Mouse (Mus musculus): Measurements from ENCODE around the gene Maml3. TPM values are rescaled to one million over a fixed set of nuclear protein-coding genes. Genes with fewer than 3 reads are reported as not detected.

Gene Maml3
- polyA plus RNA-seq, 1 experiment from 2014 or later, result 8.4 TPM

DNA sequence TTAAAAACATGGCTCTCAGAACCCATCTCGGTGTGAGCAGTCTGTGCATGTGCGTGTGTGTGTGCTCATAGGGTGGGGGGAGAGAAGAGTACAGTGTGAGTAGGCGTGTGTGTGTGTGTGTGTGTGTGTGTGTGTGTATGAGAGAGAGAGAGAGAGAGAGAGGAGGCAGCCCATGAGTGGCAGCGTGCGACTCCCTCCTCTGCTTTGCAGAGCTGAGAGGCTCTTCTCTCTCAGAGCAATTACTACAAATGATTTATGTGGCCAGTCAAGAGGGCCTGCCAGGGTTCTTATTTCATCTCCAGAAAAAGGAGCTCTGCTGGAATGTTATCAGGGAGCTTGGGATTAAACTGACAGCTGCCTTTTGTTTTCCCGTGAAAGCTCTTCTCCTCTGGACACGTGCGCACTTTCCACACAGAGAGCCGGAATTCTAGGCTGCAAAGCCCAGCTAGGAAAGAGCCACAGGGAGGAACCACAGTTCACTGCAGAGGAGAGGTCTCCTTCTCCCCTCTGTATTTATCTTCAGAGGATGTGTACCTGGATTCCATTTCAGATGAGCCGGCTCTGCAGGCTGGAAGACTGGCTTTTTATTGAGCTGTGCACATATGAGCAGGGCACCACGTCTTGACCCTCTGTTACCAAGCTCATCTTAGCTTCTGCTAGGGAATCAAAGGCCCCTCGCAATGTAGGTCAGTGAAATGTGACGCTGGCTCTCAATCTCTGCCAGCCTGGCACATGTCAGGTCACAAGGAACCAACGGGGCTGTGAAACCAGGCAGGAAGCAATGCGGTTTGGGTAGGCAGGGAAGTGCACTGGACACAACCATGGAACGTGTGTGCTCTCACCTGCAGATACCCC lies 325.9 kb downstream of the Maml3 start:
- Histone ChIP-seq H3K36me3 (no peaks in the 10 kb centered on the region), H3K4me2 (peak overlapping the region; percentile 4; the same call in 1 of the 2 replicates), H3K27ac (peak overlapping the region; percentile 54), H3K4me1 (peaks cover 21% of the 10 kb centered on the region), H3K27me3 (no peaks in the 10 kb centered on the region), H3K9me3 (no peaks in the 10 kb centered on the region), H3K9ac (0 out of 2 replicates have a peak overlapping the region, but pooled peaks have one; percentile 1), H3K4me3 (no peak overlapping the region)
- ATAC-seq (ENCODE audit: borderline replicate concordance, extremely low read depth, low FRiP score, low TSS enrichment), result peak; percentile 70
- 15% methylated on average over 16 of the region's 16 CpGs for WGBS

- Histone ChIP-seq H3K36me3 (no peaks in the 10 kb centered on the region), H3K4me2 (no peak overlapping the region), H3K27ac (peak overlapping the region; percentile 54), H3K27me3 (no peaks in the 10 kb centered on the region), H3K4me1 (peaks cover 21% of the 10 kb centered on the region), H3K4me3 (no peak overlapping the region), H3K9ac (no peak overlapping the region), H3K9me3 (no peaks in the 10 kb centered on the region)
- 48% methylated on average over 3 of the region's 3 CpGs for WGBS
- ATAC-seq (ENCODE audit: borderline replicate concordance, extremely low read depth, low FRiP score, low TSS enrichment), result no peak
Observed at GRCm38 (mm10) chr3:51778179-51778578, 326.7 kb downstream of the Maml3 start.

GRCm38 (mm10) chr3:51776018-51776611 lies 328.8 kb downstream of the Maml3 start:
- Histone ChIP-seq H3K9ac (no peak overlapping the region), H3K4me3 (no peak overlapping the region), H3K27me3 (no peaks in the 10 kb centered on the region), H3K4me1 (peaks cover 21% of the 10 kb centered on the region), H3K36me3 (no peaks in the 10 kb centered on the region), H3K9me3 (no peaks in the 10 kb centered on the region), H3K27ac (no peak overlapping the region), H3K4me2 (no peak overlapping the region)
- 69% methylated on average over 2 of the region's 2 CpGs for WGBS
- ATAC-seq (ENCODE audit: borderline replicate concordance, extremely low read depth, low FRiP score, low TSS enrichment), result no peak

DNA sequence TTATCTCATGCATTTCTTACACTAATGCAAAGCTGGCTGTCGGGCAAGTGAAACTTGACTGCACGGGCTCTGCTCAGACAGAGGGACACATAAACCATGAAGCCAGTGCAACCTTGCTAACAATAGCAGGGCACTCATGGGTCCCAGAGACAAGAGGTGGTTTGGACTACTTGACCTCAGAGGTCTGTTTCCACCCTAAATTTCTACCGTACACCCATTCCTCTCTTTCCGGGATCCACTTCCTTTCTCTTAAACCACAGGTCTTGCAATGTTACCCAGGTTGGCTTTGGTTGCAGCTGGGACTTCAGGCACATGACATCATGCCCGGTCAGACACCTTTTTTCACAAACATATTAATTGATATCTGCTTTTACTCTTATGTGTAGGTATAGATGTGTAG lies 331.3 kb downstream of the Maml3 start:
- peaks cover 8% of the 10 kb centered on the region for H3K4me1 ChIP-seq
- no peaks in the 10 kb centered on the region for H3K9me3 ChIP-seq
- ATAC-seq (ENCODE audit: borderline replicate concordance, extremely low read depth, low FRiP score, low TSS enrichment), result no peak
- WGBS, result 70% methylated on average over 5 of the region's 5 CpGs
- H3K36me3 ChIP-seq, result no peaks in the 10 kb centered on the region
- no peak overlapping the region for H3K4me2 ChIP-seq
- no peak overlapping the region for H3K9ac ChIP-seq
- H3K27me3 ChIP-seq, result no peaks in the 10 kb centered on the region
- no peak overlapping the region for H3K27ac ChIP-seq
- H3K4me3 ChIP-seq, result no peak overlapping the region

GRCm38 (mm10) chr3:51771839-51772630 lies 332.8 kb downstream of the Maml3 start:
- H3K9ac ChIP-seq, result no peak overlapping the region
- 56% methylated on average over 9 of the region's 9 CpGs for WGBS
- H3K9me3 ChIP-seq, result no peaks in the 10 kb centered on the region
- no peak overlapping the region for H3K27ac ChIP-seq
- H3K4me2 ChIP-seq, result no peak overlapping the region
- no peak for ATAC-seq (ENCODE audit: borderline replicate concordance, extremely low read depth, low FRiP score, low TSS enrichment)
- no peaks in the 10 kb centered on the region for H3K27me3 ChIP-seq
- no peak overlapping the region for H3K4me3 ChIP-seq
- H3K4me1 ChIP-seq, result no peaks in the 10 kb centered on the region
- no peaks in the 10 kb centered on the region for H3K36me3 ChIP-seq

GRCm38 (mm10) chr3:51769196-51769595 lies 335.7 kb downstream of the Maml3 start:
- H3K4me2 ChIP-seq, result no peak overlapping the region
- ATAC-seq (ENCODE audit: borderline replicate concordance, extremely low read depth, low FRiP score, low TSS enrichment), result no peak
- no peak overlapping the region for H3K4me3 ChIP-seq
- WGBS, result 86% methylated on average over 6 of the region's 6 CpGs
- no peak overlapping the region for H3K9ac ChIP-seq
- no peak overlapping the region for H3K27ac ChIP-seq
- H3K4me1 ChIP-seq, result no peaks in the 10 kb centered on the region
- no peaks in the 10 kb centered on the region for H3K9me3 ChIP-seq
- H3K27me3 ChIP-seq, result no peaks in the 10 kb centered on the region
- no peaks in the 10 kb centered on the region for H3K36me3 ChIP-seq

GRCm38 (mm10) chr3:51765220-51765923 lies 339.5 kb downstream of the Maml3 start:
- Histone ChIP-seq H3K9ac (no peak overlapping the region), H3K4me2 (no peak overlapping the region), H3K36me3 (no peaks in the 10 kb centered on the region), H3K4me3 (no peak overlapping the region), H3K27me3 (no peaks in the 10 kb centered on the region), H3K4me1 (0 out of 2 replicates have a peak, but pooled peaks cover 6% of the 10 kb centered on the region), H3K27ac (no peak overlapping the region), H3K9me3 (no peaks in the 10 kb centered on the region)
- ATAC-seq (ENCODE audit: borderline replicate concordance, extremely low read depth, low FRiP score, low TSS enrichment), result no peak
- 76% methylated on average over 12 of the region's 12 CpGs for WGBS

GRCm38 (mm10) chr3:51764175-51764574 lies 340.7 kb downstream of the Maml3 start:
- H3K4me2 ChIP-seq, result no peak overlapping the region
- H3K27me3 ChIP-seq, result no peaks in the 10 kb centered on the region
- H3K4me3 ChIP-seq, result no peak overlapping the region
- WGBS, result 85% methylated on average over 3 of the region's 3 CpGs
- no peaks in the 10 kb centered on the region for H3K9me3 ChIP-seq
- no peaks in the 10 kb centered on the region for H3K36me3 ChIP-seq
- ATAC-seq (ENCODE audit: borderline replicate concordance, extremely low read depth, low FRiP score, low TSS enrichment), result no peak
- H3K27ac ChIP-seq, result no peak overlapping the region
- no peak overlapping the region for H3K9ac ChIP-seq
- H3K4me1 ChIP-seq, result 0 out of 2 replicates have a peak, but pooled peaks cover 6% of the 10 kb centered on the region

DNA sequence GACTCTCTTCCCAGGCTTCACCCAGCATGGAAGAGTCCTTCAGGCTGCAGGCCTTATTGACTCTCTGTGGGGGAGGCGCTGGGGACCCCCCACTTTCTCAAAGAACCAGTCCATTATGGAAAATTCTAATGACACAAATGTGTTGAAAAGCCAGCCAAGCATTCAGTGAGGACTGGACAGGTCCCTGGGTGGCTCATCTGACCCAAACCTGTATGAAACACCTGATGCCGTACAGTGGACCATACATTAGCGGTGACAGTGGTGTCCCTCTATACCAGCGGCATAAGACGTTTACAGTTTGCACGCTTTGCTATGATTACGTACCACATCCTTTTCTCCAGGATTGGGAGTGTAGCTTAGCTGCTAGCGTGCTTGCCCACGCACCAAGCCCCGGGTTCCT lies 342.0 kb downstream of the Maml3 start:
- H3K4me1 ChIP-seq, result 0 out of 2 replicates have a peak, but pooled peaks cover 6% of the 10 kb centered on the region
- H3K27ac ChIP-seq, result no peak overlapping the region
- no peaks in the 10 kb centered on the region for H3K36me3 ChIP-seq
- ATAC-seq (ENCODE audit: borderline replicate concordance, extremely low read depth, low FRiP score, low TSS enrichment), result no peak
- H3K4me3 ChIP-seq, result no peak overlapping the region
- no peaks in the 10 kb centered on the region for H3K27me3 ChIP-seq
- H3K9me3 ChIP-seq, result no peaks in the 10 kb centered on the region
- H3K9ac ChIP-seq, result no peak overlapping the region
- 80% methylated on average over 10 of the region's 10 CpGs for WGBS
- H3K4me2 ChIP-seq, result no peak overlapping the region

GRCm38 (mm10) chr3:51759534-51759933 lies 345.3 kb downstream of the Maml3 start:
- WGBS, result 59% methylated on average over 3 of the region's 3 CpGs
- H3K27ac ChIP-seq, result no peak overlapping the region
- no peaks in the 10 kb centered on the region for H3K9me3 ChIP-seq
- no peak overlapping the region for H3K9ac ChIP-seq
- H3K4me3 ChIP-seq, result no peak overlapping the region
- H3K36me3 ChIP-seq, result no peaks in the 10 kb centered on the region
- no peak for ATAC-seq (ENCODE audit: borderline replicate concordance, extremely low read depth, low FRiP score, low TSS enrichment)
- no peak overlapping the region for H3K4me2 ChIP-seq
- peaks cover 14% of the 10 kb centered on the region for H3K4me1 ChIP-seq
- no peaks in the 10 kb centered on the region for H3K27me3 ChIP-seq

DNA sequence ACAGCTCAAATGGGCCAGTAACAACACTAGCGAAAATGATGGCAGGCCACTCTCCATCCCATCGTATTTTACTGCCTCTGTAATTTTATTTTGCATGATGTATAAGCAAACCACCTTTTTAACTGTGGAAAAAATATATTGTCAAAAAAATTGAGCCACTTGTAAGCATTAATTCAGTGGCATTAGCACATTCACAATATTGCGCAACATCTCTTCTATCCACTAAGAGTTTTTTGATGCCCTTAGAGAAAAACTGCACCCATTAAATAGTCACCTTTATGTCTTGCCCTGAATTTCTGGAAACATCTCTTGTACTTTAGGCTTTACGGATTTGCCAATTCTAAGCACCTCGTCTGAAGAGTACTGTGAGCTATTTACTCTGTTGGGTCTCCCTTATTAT lies 347.8 kb downstream of the Maml3 start:
- Histone ChIP-seq H3K36me3 (no peaks in the 10 kb centered on the region), H3K27ac (no peak overlapping the region), H3K4me3 (no peak overlapping the region), H3K4me2 (no peak overlapping the region), H3K9me3 (no peaks in the 10 kb centered on the region), H3K4me1 (peaks cover 10% of the 10 kb centered on the region), H3K27me3 (no peaks in the 10 kb centered on the region), H3K9ac (no peak overlapping the region)
- ATAC-seq (ENCODE audit: borderline replicate concordance, extremely low read depth, low FRiP score, low TSS enrichment), result no peak
- 95% methylated on average over 5 of the region's 5 CpGs for WGBS

Measured in lung, embryonic 15.5 days (tissue).